Mouse (Mus musculus): ENCODE data around the gene Sp1.

Sp1 gene

DNA sequence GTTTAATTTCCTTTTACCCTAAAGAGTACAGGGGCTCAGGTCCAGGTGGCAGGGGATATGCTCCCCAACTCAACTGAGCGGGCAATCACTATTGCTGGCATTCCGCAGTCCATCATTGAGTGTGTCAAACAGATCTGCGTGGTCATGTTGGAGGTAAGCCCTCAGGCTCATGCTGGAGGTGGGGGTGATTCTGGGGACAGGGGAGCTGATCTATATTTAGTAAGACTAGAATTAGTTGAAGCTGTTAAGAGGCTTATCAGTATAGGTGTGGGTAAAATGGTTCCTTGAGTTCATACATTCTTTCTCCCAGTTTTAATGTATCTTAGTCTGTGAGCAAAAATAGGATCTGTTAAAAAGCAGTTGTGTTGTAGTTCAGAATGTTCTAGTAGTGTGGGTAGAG, 77.2 kb downstream of the Sp1 start:
- no peak for DNase-seq

DNA sequence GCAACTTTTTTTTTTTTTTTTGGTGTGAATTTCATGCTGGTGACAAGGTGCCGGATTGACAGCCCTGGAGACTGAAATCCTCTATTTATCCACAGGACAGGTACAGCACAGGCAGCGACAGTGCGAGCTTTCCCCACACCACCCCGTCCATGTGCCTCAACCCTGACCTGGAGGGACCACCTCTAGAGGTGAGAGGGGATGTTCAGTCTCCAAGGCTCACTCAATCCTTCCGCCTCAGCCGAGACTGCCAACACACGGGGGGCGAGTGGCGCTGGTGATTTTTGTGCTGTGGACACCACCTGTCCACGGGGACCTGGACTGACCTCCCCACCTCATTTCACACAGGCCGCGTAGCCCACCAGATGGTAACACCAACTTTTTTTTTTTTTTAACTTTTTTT, 79.9 kb downstream of the Sp1 start:
- DNase-seq, result no peak
